Mouse (Mus musculus) neural tube, embryonic 15.5 days (tissue): ENCODE results near the gene Grrp1. TPM values are rescaled to one million over a fixed set of nuclear protein-coding genes. Genes with fewer than 3 reads are reported as not detected.
"Not testable (repeated sequence)": the region's sequence is repeated elsewhere in the genome, so short reads cannot be mapped to it uniquely, and the experiment has no call there.

Experiments
- ATAC-seq: fragments of 200-750 bp; cut with Nextera tagmentation; 2 replicates; pipeline ENCODE4 v1.8.0; 2017; ENCODE audit warnings: mild to moderate bottlenecking, moderate TSS enrichment, moderate library complexity; ENCODE audit not compliant: low FRiP score
- H3K27ac ChIP-seq: fragments of 300-500 bp; sonication (generic); replicated peaks from 2 replicates; pipeline ENCODE4 v1.5.1; 2015; ENCODE audit warnings: mild to moderate bottlenecking, inconsistent platforms
- H3K27me3 ChIP-seq: fragments of 300-500 bp; sonication (generic); replicated peaks from 2 replicates; pipeline ENCODE4 v1.6.1; 2015; ENCODE audit warnings: inconsistent platforms
- H3K36me3 ChIP-seq: fragments of 300-500 bp; sonication (generic); 2 replicates; pipeline ENCODE4 v1.6.1; 2015; ENCODE audit warnings: inconsistent platforms
- H3K4me1 ChIP-seq: fragments of 300-500 bp; sonication (generic); 2 replicates; pipeline ENCODE4 v1.6.1; 2015; ENCODE audit warnings: inconsistent platforms
- H3K4me2 ChIP-seq: fragments of 300-500 bp; sonication (generic); 2 replicates; pipeline ENCODE4 v1.6.1; 2015; ENCODE audit warnings: inconsistent platforms, mild to moderate bottlenecking, moderate library complexity
- H3K4me3 ChIP-seq: fragments of 300-500 bp; sonication (generic); replicated peaks from 2 replicates; pipeline ENCODE4 v1.5.1; 2015; ENCODE audit warnings: mild to moderate bottlenecking, inconsistent platforms
- H3K9ac ChIP-seq: fragments of 300-500 bp; sonication (generic); replicated peaks from 2 replicates; pipeline ENCODE4 v1.6.1; 2015; ENCODE audit warnings: mild to moderate bottlenecking, inconsistent platforms
- H3K9me3 ChIP-seq: fragments of 300-500 bp; sonication (generic); replicated peaks from 2 replicates; pipeline ENCODE4 v1.6.1; 2016; ENCODE audit warnings: inconsistent platforms
- WGBS: fragments of 180-500 bp; shearing (Covaris S2); methylation state at CpG from one replicate; pipeline ENCODE4 v1.1.7; 2015; ENCODE audit warnings: mixed read lengths; 5-methylcytosine and 5-hydroxymethylcytosine counted together
- polyA plus RNA-seq: library from polyadenylated mRNA; unstranded; fragments of >200 nt; fragmentation: Nextera tagmentation; extraction: Ambion mirVana; gene quantifications from 2 replicates; pipeline ENCODE4 v1.2.1, GENCODE M21; 2015

The Grrp1 gene
- polyA plus RNA-seq, 1 experiment from 2014 or later = 17.0 TPM

- H3K9ac ChIP-seq = peak overlapping the region; percentile 99
- 26% methylated on average over 11 of the region's 11 CpGs for WGBS
Measured at GRCm38 (mm10) chr4:134288397-134289256, 34.7 kb upstream of the Grrp1 start.

GRCm38 (mm10) chr4:134287575-134288025 lies 33.7 kb upstream of the Grrp1 start, which contains the start of gene Pdik1l:
Gene Pdik1l (minus strand): TSS chr4:134287895.
- under 1% methylated on average over 43 of the region's 43 CpGs for WGBS
- Histone ChIP-seq H3K9ac (peak within 1 kb of the TSS; percentile 99), H3K27me3 (no peaks in the 10 kb centered on the region), H3K4me3 (peak within 1 kb of the TSS; percentile 100), H3K4me1 (peaks cover 31% of the 10 kb centered on the region), H3K4me2 (peak within 1 kb of the TSS; percentile 93), H3K27ac (peak within 1 kb of the TSS; percentile 100), H3K9me3 (no peaks in the 10 kb centered on the region), H3K36me3 (peaks cover 16% of the 10 kb centered on the region)
- peak; percentile 80 for ATAC-seq

More at GRCm38 (mm10) chr4:134288397-134289256, 34.7 kb upstream of the Grrp1 start:
- Histone ChIP-seq H3K9me3 (no peaks in the 10 kb centered on the region), H3K4me3 (peak overlapping the region; percentile 100), H3K27me3 (0 out of 2 replicates have a peak, but pooled peaks cover 4% of the 10 kb centered on the region), H3K4me2 (peak overlapping the region; percentile 79), H3K4me1 (peaks cover 31% of the 10 kb centered on the region), H3K27ac (peak overlapping the region; percentile 100), H3K36me3 (peaks cover 12% of the 10 kb centered on the region; the same call in 1 of the 2 replicates)
- ATAC-seq = no peak

GRCm38 (mm10) chr4:134287168-134287564 lies 33.3 kb upstream of the Grrp1 start:
- Histone ChIP-seq H3K36me3 (peaks cover 21% of the 10 kb centered on the region), H3K4me1 (peaks cover 31% of the 10 kb centered on the region), H3K4me3 (peak overlapping the region; percentile 100), H3K9me3 (no peaks in the 10 kb centered on the region), H3K27ac (peak overlapping the region; percentile 100), H3K27me3 (no peaks in the 10 kb centered on the region), H3K9ac (peak overlapping the region; percentile 99), H3K4me2 (peak overlapping the region; percentile 93)
- WGBS = under 1% methylated on average over 54 of the region's 59 CpGs
- peak; percentile 95 for ATAC-seq

- peak overlapping the region; percentile 94 for H3K9ac ChIP-seq
- H3K27me3 ChIP-seq = no peaks in the 10 kb centered on the region
- H3K4me2 ChIP-seq = peak overlapping the region; percentile 93
- no peaks in the 10 kb centered on the region for H3K9me3 ChIP-seq
- H3K4me1 ChIP-seq = peaks cover 31% of the 10 kb centered on the region
- peak overlapping the region; percentile 100 for H3K4me3 ChIP-seq
- peaks cover 26% of the 10 kb centered on the region for H3K36me3 ChIP-seq
- ATAC-seq = peak; percentile 62
- WGBS = 3% methylated on average over 56 of the region's 59 CpGs
- H3K27ac ChIP-seq = peak overlapping the region; percentile 100
Measured at GRCm38 (mm10) chr4:134286226-134287167, 32.6 kb upstream of the Grrp1 start.

GRCm38 (mm10) chr4:134284942-134285341 lies 31.0 kb upstream of the Grrp1 start:
- peaks cover 37% of the 10 kb centered on the region for H3K36me3 ChIP-seq
- WGBS = 97% methylated on average over 2 of the region's 2 CpGs
- no peak for ATAC-seq
- H3K27ac ChIP-seq = no peak overlapping the region
- no peak overlapping the region for H3K4me3 ChIP-seq
- H3K27me3 ChIP-seq = no peaks in the 10 kb centered on the region
- H3K9me3 ChIP-seq = no peaks in the 10 kb centered on the region
- peaks cover 31% of the 10 kb centered on the region for H3K4me1 ChIP-seq
- no peak overlapping the region for H3K4me2 ChIP-seq
- no peak overlapping the region for H3K9ac ChIP-seq

- no peak overlapping the region for H3K9ac ChIP-seq
- H3K4me2 ChIP-seq = 0 out of 2 replicates have a peak overlapping the region, but pooled peaks have one; percentile 21
- H3K27me3 ChIP-seq = no peaks in the 10 kb centered on the region
- H3K4me3 ChIP-seq = no peak overlapping the region
- peaks cover 2% of the 10 kb centered on the region; the same call in 1 of the 2 replicates for H3K4me1 ChIP-seq
- no peaks in the 10 kb centered on the region for H3K9me3 ChIP-seq
- WGBS = 8% methylated on average over 14 of the region's 14 CpGs
- no peak for ATAC-seq
- no peak overlapping the region for H3K27ac ChIP-seq
- H3K36me3 ChIP-seq = peaks cover 21% of the 10 kb centered on the region
Measured at GRCm38 (mm10) chr4:134273417-134274345, 19.8 kb upstream of the Grrp1 start.

- Histone ChIP-seq H3K4me3 (no peak overlapping the region), H3K27ac (no peak overlapping the region), H3K9ac (no peak overlapping the region), H3K36me3 (peaks cover 16% of the 10 kb centered on the region), H3K4me1 (peaks cover 2% of the 10 kb centered on the region; the same call in 1 of the 2 replicates), H3K9me3 (no peaks in the 10 kb centered on the region), H3K4me2 (0 out of 2 replicates have a peak overlapping the region, but pooled peaks have one; percentile 21), H3K27me3 (no peaks in the 10 kb centered on the region)
- ATAC-seq = no peak
- 29% methylated on average over 12 of the region's 13 CpGs for WGBS
Measured at GRCm38 (mm10) chr4:134272731-134273416, 19.0 kb upstream of the Grrp1 start.

- no peaks in the 10 kb centered on the region for H3K27me3 ChIP-seq
- no peaks in the 10 kb centered on the region for H3K9me3 ChIP-seq
- ATAC-seq = no peak
- peaks cover 2% of the 10 kb centered on the region; the same call in 1 of the 2 replicates for H3K4me1 ChIP-seq
- no peak overlapping the region for H3K27ac ChIP-seq
- H3K36me3 ChIP-seq = peaks cover 8% of the 10 kb centered on the region
- 83% methylated on average over 7 of the region's 7 CpGs for WGBS
- H3K4me2 ChIP-seq = no peak overlapping the region
- H3K9ac ChIP-seq = no peak overlapping the region
- H3K4me3 ChIP-seq = no peak overlapping the region
Measured at GRCm38 (mm10) chr4:134271979-134272378, 18.1 kb upstream of the Grrp1 start.

- H3K4me3 ChIP-seq, H3K36me3 ChIP-seq, ATAC-seq, H3K27me3 ChIP-seq, H3K4me1 ChIP-seq, H3K4me2 ChIP-seq, H3K27ac ChIP-seq, H3K9me3 ChIP-seq, H3K9ac ChIP-seq: not testable (repeated sequence)
Measured at GRCm38 (mm10) chr4:134269622-134270021, 15.7 kb upstream of the Grrp1 start.

GRCm38 (mm10) chr4:134268102-134268655 lies 14.3 kb upstream of the Grrp1 start:
- H3K27me3 ChIP-seq = no peaks in the 10 kb centered on the region
- WGBS = 88% methylated on average over 19 of the region's 19 CpGs
- no peak overlapping the region for H3K4me2 ChIP-seq
- no peaks in the 10 kb centered on the region for H3K36me3 ChIP-seq
- H3K9me3 ChIP-seq = no peaks in the 10 kb centered on the region
- no peak overlapping the region for H3K9ac ChIP-seq
- no peak overlapping the region for H3K27ac ChIP-seq
- H3K4me1 ChIP-seq = peaks cover 2% of the 10 kb centered on the region; the same call in 1 of the 2 replicates
- ATAC-seq = no peak
- H3K4me3 ChIP-seq = no peak overlapping the region
